Mouse (Mus musculus): ENCODE results near the gene Ifrd2.

GRCm38 (mm10) chr9:107547026-107547425 is 40.4 kb upstream of the Ifrd2 start, which contains the start of gene Zmynd10:
- TF ChIP-seq CTCF (IDR thresholded peaks at IDR 0.05; ENCODE audit: extremely low read depth, insufficient read depth, insufficient read length, insufficient replicate concordance) (no peak), POLR2A (IDR thresholded peaks at IDR 0.05; ENCODE audit: low read depth, low read length) (no peak)
